Mouse (Mus musculus) MEL (cell line): Measurements from ENCODE around the gene Fbxo41.

Experiments used
- CTCF ChIP-seq, 3 experiments: IDR thresholded peaks in 2 of 3; conservative IDR thresholded peaks in 1 of 3; 2 replicates each; pipeline ENCODE4 v1.5.1; 2011 to 2012; ENCODE audit warnings: low read length in 3 of 3, low read depth in 2 of 3, mild to moderate bottlenecking in 2 of 3, improper control_type of control experiment in 1 of 3, inconsistent platforms in 1 of 3, mixed read lengths in 1 of 3, moderate library complexity in 1 of 3; ENCODE audit not compliant: control insufficient read depth in 1 of 3, insufficient read depth in 1 of 3, poor library complexity in 1 of 3, severe bottlenecking in 1 of 3
- EP300 ChIP-seq, 2 experiments: IDR thresholded peaks; 2 replicates each; pipeline ENCODE4 v1.6.1; 2011; ENCODE audit warnings: improper control_type of control experiment in 2 of 2, low read length in 2 of 2, low read depth in 1 of 2, mild to moderate bottlenecking in 1 of 2
- GATA1 ChIP-seq: IDR thresholded peaks from 2 replicates; pipeline ENCODE4 v1.6.1; 2011; ENCODE audit warnings: low read depth, low read length, improper control_type of control experiment
- MAFK ChIP-seq: IDR thresholded peaks from 2 replicates; pipeline ENCODE4 v1.6.1; 2011; ENCODE audit warnings: low read depth, mild to moderate bottlenecking, low read length, improper control_type of control experiment, borderline replicate concordance
- MAX ChIP-seq: IDR thresholded peaks from 2 replicates; pipeline ENCODE4 v1.6.1; 2011; ENCODE audit warnings: low read length, improper control_type of control experiment
- MYB ChIP-seq: IDR thresholded peaks from 2 replicates; pipeline ENCODE4 v1.6.1; 2011; ENCODE audit warnings: mild to moderate bottlenecking, low read depth, low read length, improper control_type of control experiment
- NELFE ChIP-seq: IDR thresholded peaks from 2 replicates; pipeline ENCODE4 v1.6.1; 2011; ENCODE audit warnings: low read depth, low read length, improper control_type of control experiment
- POLR2A ChIP-seq, 2 experiments: IDR thresholded peaks; 2 replicates each; pipeline ENCODE4 v1.6.1; 2011 to 2012; ENCODE audit warnings: low read length in 2 of 2, mild to moderate bottlenecking in 2 of 2, control low read depth in 1 of 2, improper control_type of control experiment in 1 of 2, low read depth in 1 of 2, moderate library complexity in 1 of 2; ENCODE audit not compliant: control insufficient read depth in 1 of 2, insufficient read depth in 1 of 2, poor library complexity in 1 of 2
- POLR2AphosphoS2 ChIP-seq: IDR thresholded peaks from 2 replicates; pipeline ENCODE4 v1.6.1; 2011; ENCODE audit warnings: low read length, improper control_type of control experiment
- RAD21 ChIP-seq: IDR thresholded peaks from 2 replicates; pipeline ENCODE4 v1.6.1; 2011; ENCODE audit warnings: mild to moderate bottlenecking, low read depth, low read length, improper control_type of control experiment
- TAL1 ChIP-seq: IDR thresholded peaks from 2 replicates; pipeline ENCODE4 v1.6.1; 2012; ENCODE audit warnings: mild to moderate bottlenecking, inconsistent platforms, low read length, moderate library complexity, mixed read lengths
- TCF12 ChIP-seq: IDR thresholded peaks from 2 replicates; pipeline ENCODE4 v1.6.1; 2014; ENCODE audit warnings: low read depth, mild to moderate bottlenecking, inconsistent platforms, low read length, improper control_type of control experiment, moderate library complexity
- ZNF384 ChIP-seq: IDR thresholded peaks from 2 replicates; pipeline ENCODE4 v1.6.1; 2012; ENCODE audit warnings: low read depth, mild to moderate bottlenecking, inconsistent platforms, low read length, improper control_type of control experiment

GRCm38 (mm10) chr6:85475581-85475980 is 27.2 kb downstream of the Fbxo41 start:
- TF ChIP-seq CTCF (IDR thresholded peaks at IDR 0.05 in 2 of 3, conservative IDR thresholded peaks at IDR 0.05 in 1 of 3; ENCODE audit: control insufficient read depth in 1 of 3, insufficient read depth in 1 of 3, low read depth in 2 of 3, low read length in 3 of 3, poor library complexity in 1 of 3, severe bottlenecking in 1 of 3) (no peak), GATA1 (no peak), MAX (no peak), EP300 (IDR thresholded peaks at IDR 0.05; ENCODE audit: low read depth in 1 of 2, low read length in 2 of 2) (no peak), RAD21 (no peak), MAFK (no peak), POLR2AphosphoS2 (no peak), POLR2A (IDR thresholded peaks at IDR 0.05; ENCODE audit: control insufficient read depth in 1 of 2, insufficient read depth in 1 of 2, low read depth in 1 of 2, low read length in 2 of 2, poor library complexity in 1 of 2) (no peak), TAL1 (no peak), TCF12 (no peak), ZNF384 (no peak), NELFE (no peak), MYB (no peak)
